Mouse (Mus musculus): ENCODE results near the gene Zrsr1. TPM values are rescaled to one million over a fixed set of nuclear protein-coding genes. Genes with fewer than 3 reads are reported as not detected.

The Zrsr1 gene
- polyA plus RNA-seq, 1 experiment, result 3.1 TPM

DNA sequence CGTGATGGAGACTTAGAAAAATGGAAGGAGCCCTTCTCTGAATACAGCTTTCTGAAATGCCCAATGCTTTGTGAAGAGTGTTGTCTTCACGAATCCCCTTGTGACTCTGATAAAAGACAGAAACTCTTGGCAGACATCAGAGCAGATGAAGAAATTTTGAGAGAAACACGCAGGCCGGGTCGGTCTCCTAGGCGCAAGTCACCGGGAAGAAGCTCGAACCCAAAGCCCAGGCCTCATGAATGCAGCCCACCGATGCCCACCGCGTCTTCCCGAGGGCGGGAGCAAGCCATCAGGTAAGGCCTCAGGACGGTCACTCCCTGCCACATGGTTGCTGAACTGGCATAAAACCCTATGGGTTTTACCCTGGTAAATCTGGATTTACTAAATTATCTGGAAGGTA is 49.0 kb downstream of the Zrsr1 start:
- Histone ChIP-seq H3K4me3 (replicated peaks) (no peak overlapping the region), H3K9me3 (peaks cover 6% of the 10 kb centered on the region), H3K36me3 (replicated peaks; ENCODE audit: low read length) (no peaks in the 10 kb centered on the region), H3K27me3 (replicated peaks) (no peaks in the 10 kb centered on the region), H3K4me1 (no peaks in the 10 kb centered on the region)
- no peak for TF ChIP-seq GATA1 (IDR thresholded peaks at IDR 0.05; ENCODE audit: borderline replicate concordance, low read length)
- TF ChIP-seq FLI1 (IDR thresholded peaks at IDR 0.05; ENCODE audit: low read length), result no peak

DNA sequence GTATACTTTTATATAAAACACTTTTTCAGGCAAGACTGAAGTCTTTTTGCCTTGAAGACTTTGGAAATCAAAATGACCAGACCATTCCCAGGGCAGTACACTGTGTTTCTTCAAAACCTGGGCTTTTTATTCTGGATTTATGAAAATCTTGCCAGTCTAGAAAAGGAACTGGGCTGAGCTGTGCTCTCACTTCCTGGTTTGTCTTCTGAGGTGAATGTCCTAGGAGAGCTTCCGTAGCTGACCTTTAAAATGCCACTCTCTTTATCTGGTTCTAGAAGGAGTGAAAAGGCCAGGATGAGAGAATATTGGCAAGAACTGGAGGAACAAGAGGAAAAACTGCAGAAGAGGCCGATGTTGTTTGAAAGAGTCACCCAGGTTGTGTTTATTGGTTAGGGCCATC is 51.4 kb downstream of the Zrsr1 start:
- TF ChIP-seq FLI1 (IDR thresholded peaks at IDR 0.05; ENCODE audit: low read length) (no peak), GATA1 (IDR thresholded peaks at IDR 0.05; ENCODE audit: borderline replicate concordance, low read length) (no peak)
- Histone ChIP-seq H3K9me3 (peaks cover 6% of the 10 kb centered on the region), H3K27me3 (replicated peaks) (no peaks in the 10 kb centered on the region), H3K4me3 (replicated peaks) (no peak overlapping the region), H3K4me1 (no peaks in the 10 kb centered on the region), H3K36me3 (replicated peaks; ENCODE audit: low read length) (no peaks in the 10 kb centered on the region)

DNA sequence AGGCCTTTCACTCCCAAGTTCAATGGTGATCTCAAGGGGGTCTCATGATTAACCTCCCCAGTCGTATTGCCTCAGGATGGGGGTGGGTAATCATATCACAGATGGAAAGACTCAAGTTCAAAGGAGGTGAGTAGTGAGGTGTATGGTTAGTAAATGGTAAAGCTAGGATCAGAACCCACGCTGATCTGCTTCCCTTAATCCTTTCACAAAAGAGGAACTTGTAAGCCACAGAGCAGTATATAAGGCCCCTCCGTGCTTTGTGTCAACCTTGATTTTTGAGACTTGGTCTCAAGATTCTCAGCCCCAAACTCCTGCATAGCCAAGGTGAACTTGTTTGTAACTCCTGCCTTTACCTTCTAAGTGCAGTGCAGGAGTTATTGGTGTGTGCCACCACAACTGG is 52.4 kb downstream of the Zrsr1 start:
- Histone ChIP-seq H3K4me1 (no peaks in the 10 kb centered on the region), H3K36me3 (replicated peaks; ENCODE audit: low read length) (no peaks in the 10 kb centered on the region), H3K4me3 (replicated peaks) (no peak overlapping the region), H3K27me3 (replicated peaks) (no peaks in the 10 kb centered on the region), H3K9me3 (no peaks in the 10 kb centered on the region)
- no peak for TF ChIP-seq GATA1 (IDR thresholded peaks at IDR 0.05; ENCODE audit: borderline replicate concordance, low read length)
- no peak for TF ChIP-seq FLI1 (IDR thresholded peaks at IDR 0.05; ENCODE audit: low read length)

Other genes starting within 250 kb of the Zrsr1 start
- gene B3gnt2, start 111.0 kb upstream of the Zrsr1 start, polyA plus RNA-seq (2012; ENCODE audit: insufficient read depth, low replicate concordance), result 6.1 TPM in 1 of 2 replicates, not detected in the other
- not detected in 2 replicates for gene Gm28048, start 10.1 kb downstream of the Zrsr1 start, polyA plus RNA-seq (2012; ENCODE audit: insufficient read depth, low replicate concordance)
- gene Commd1, start 10.4 kb downstream of the Zrsr1 start, polyA plus RNA-seq (2012; ENCODE audit: insufficient read depth, low replicate concordance), result 30.3 and 45.3 TPM in 2 replicates
- 218 and 273 TPM in 2 replicates for gene Cct4, start 18.5 kb downstream of the Zrsr1 start, polyA plus RNA-seq (2012; ENCODE audit: insufficient read depth, low replicate concordance)
- gene Fam161a, start 35.5 kb downstream of the Zrsr1 start, polyA plus RNA-seq (2012; ENCODE audit: insufficient read depth, low replicate concordance), result 0.39 TPM in 1 of 2 replicates, not detected in the other

All from megakaryocyte, embryonic 14.5 days (primary cell).